ENCODE assay signal across 11 mouse cellular contexts in the genomic region with DNA sequence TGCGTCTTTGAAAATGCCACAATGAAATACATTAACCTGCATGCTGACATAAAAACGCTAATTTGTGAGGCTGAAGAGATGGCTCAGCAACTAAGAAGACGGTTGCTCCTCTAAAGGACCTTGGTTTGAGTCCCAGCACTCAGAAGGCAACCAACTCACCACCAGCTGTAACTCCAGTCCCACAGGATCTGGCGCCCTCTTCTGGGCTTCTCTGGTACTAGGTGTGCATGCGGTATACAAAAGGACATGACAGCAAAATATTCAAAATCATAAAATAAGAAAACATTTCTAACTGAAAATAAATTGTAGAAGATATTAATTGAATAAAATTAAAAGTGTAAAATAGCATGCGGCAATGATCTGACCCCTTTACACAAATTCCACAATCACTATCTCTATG.
DNase-seq lines count a peak whose midpoint lies in the region; ATAC-seq and TF ChIP-seq lines count a peak whose summit lies in the region.
"Had no signal": no experiment of that assay in that cellular context is flagged by ENCODE, and none has a peak within 500 bp of the region (broad histone marks: within the 10 kb centered on the region; RNA-seq: fewer than 3 reads in every experiment).

No protein-coding gene starts in this region.

- no peak overlapping the region for H3K4me3 ChIP-seq in gastrocnemius, adult 2 months
- no peak overlapping the region for H3K4me3 ChIP-seq in left cerebral cortex, adult 2 months
- H3K4me3 ChIP-seq: embryonic facial prominence, embryonic 15.5 days; hindbrain, embryonic 15.5 days had no signal

- DNase-seq in gastrocnemius, adult 2 months = no peak
- DNase-seq in gastrocnemius, adult 18-20 months (ENCODE audit: low spot score) = no peak
- no peak for DNase-seq in left cerebral cortex, adult 2 months (ENCODE audit: extremely low spot score in 1 of 2, low spot score in 2 of 2)
- DNase-seq in left cerebral cortex, adult 11 months (ENCODE audit: low spot score) = no peak
- DNase-seq in thymus, postnatal 4 days = peak; percentile 40
- DNase-seq in thymus, postnatal 36 days = no peak
- no peak for DNase-seq in frontal cortex, adult 2 months (ENCODE audit: extremely low spot score in 1 of 2, low spot score in 1 of 2)

- intact Hi-C loops in gastrocnemius, adult 2 months (cut with DNase I) = no loop called here
- intact Hi-C loops in left cerebral cortex, adult 2 months (cut with DNase I) = no loop called here

- no peak for ATAC-seq in frontal cortex, adult (ENCODE audit: low TSS enrichment)

- no peak overlapping the region for H3K27ac ChIP-seq in gastrocnemius, adult 2 months
- no peak overlapping the region for H3K27ac ChIP-seq in left cerebral cortex, adult 2 months
- H3K27ac ChIP-seq: embryonic facial prominence, embryonic 15.5 days; hindbrain, embryonic 15.5 days; macrophage had no signal

- TF ChIP-seq CTCF in gastrocnemius, adult 2 months (IDR thresholded peaks at IDR 0.05) = peak; percentile 60
- TF ChIP-seq CTCF in left cerebral cortex, adult 2 months (IDR thresholded peaks at IDR 0.05) = peak; percentile 43
